Mouse (Mus musculus): ENCODE measurements around the gene Kcnip1.

The Kcnip1 gene

GRCm38 (mm10) chr11:33986525-33986924 is 6.4 kb downstream of the Kcnip1 start:
- DNase-seq (ENCODE audit: low read depth), result peak; percentile 74

- DNase-seq (ENCODE audit: low read depth), result no peak
These were observed 12.8 kb downstream of the Kcnip1 start for GRCm38 (mm10) chr11:33980146-33980545.

DNA sequence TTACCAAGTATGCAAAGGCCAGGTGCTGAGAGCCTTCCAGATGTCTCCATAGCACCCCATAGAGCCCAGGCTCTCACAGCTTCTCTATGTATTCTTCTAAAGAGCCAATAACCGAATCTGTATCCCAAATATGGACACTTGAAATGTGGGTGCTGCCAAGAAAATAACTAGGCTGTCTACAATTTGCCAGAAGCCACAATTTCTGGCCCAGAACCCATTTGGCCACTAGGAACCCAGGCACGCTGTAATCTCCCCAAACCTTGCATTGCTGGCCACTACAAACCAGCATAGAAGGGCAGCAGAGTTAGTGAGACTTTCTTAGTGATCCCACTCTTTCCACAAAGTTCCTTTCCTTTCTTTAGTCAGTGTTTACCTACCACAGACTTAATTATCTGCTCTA is 17.8 kb downstream of the Kcnip1 start:
- no peak for DNase-seq (ENCODE audit: low read depth)

DNA sequence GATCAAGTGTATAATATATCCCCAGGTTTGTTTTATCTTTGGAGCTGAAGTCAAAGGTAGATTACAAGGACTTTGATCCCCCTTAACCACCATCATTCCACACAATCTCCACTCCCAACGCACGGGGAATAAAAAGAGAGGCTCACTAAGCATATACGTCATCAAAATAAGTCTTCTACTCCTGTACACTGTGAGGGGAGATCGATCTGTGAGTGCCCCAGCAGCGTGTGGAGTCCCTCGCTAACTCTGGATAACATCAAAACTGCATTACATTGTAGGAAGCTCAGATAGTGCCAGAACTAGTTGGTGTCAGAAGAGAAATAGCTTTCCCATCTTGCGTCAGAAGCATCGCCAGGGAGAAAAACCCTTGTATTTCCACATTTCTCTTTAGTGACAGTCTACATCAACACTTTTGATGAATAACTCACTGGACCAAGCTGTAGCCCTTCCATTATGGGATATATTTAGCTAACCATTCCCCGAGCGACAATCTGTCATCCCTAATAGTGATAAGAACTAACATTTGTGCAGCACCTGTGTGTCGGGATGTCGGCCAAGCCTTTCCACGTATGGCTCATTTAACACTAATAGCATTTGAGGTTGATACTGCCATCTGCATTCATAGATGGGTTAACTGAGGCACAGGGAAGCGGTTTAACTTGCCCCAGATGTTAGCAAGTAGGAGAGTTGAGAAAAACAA is 18.5 kb downstream of the Kcnip1 start:
- no peak for DNase-seq (ENCODE audit: low read depth)

DNA sequence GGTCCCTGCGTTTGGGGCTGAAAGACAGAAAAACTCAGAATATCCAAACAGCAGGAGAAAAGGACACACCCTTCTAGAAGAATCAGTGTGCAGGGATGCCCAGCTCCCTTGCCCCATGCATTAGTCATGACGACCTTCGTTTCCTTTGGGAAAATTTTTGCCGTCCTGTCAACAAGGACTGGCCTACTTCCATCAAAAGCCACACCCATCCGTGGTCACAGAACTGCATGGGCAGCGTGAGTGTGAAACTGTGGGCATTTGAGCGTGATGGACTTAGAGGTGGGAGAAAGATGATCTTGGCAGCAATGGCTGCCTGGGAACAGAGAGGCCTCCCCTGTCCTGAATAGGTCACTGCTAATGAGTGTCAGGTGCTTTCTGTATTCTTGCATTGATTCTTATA is 20.8 kb downstream of the Kcnip1 start:
- no peak for DNase-seq (ENCODE audit: low read depth)

DNA sequence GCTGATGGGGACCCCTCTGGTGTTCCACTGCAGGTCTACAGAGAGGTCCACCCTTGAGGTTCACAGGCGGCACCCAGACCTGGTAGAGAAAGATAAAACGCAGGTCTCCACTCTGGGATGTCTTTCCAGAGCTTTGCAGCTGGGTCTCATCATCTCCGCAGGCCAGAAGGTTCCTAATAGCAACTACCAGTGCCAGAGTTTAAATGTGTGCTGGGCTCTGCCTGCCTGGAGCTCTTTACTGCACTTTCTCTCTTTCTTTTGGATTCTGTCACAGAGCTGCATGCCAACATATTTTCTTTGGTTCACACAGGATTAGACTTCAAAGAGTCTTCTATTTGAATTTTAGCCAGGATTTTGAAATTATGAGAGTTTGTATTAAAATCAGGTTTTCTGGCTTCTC is 23.8 kb downstream of the Kcnip1 start:
- DNase-seq (ENCODE audit: low read depth), result no peak

DNA sequence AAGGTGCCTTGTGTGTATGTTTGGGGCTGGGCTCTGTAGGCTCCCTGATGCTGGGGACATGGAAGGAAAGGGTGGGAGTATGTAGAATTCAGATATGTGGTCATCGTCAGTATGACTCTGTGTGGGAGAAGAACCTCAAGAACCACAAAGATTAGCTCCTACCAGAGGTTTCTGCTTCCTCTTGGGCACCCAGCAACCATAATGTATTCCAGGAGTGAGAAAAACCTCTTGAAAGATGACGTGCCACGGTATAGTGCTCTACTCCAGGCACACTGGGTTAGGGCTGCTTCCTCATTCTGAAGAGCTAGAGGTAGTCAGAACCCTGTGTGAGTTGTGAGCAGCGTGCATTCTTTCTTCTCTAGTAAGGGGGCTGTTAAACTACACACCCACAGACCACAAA is 25.2 kb downstream of the Kcnip1 start:
- DNase-seq (ENCODE audit: low read depth), result peak; percentile 91

GRCm38 (mm10) chr11:33965380-33965779 is 27.6 kb downstream of the Kcnip1 start:
- peak; percentile 67 for DNase-seq (ENCODE audit: low read depth)

DNA sequence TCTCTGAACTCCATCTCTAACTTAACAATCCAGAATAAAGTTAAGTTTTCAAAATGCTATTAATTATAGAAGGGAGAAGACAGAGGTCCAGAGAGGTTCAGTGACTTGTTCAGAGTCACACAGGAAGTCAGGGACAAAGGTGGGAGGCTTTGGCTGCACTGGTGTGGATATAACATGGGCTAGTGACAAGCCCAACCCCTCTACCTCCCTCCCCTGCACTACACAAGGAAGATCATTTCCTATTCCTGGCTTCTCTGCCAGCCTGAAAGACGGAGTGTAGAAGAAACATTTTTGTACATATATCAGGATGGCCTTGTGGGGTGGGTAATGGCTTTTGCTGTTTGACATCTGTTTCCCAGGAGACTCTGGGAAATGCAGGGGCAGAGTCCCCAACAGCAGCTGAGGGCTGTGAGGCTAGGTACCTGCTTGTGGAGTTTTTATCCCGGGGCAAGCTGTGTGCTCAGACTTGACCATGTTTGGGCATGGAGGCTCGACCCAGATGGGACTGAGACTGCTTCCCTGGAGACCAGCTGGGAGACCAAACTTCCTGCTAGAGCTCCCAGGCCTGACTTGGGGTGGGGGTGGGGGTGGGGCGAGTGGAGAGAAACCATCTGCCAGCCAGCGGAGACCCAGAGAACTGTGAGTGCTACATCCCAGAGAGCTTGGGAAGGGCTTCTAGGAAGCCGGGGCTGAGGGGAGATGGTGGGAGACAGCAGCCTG is 30.1 kb downstream of the Kcnip1 start, which contains the start of gene Kcnmb1:
TSS of gene Kcnmb1 (plus strand) at position 326 of the 720 bp plus-strand sequence.
- no peak for DNase-seq (ENCODE audit: low read depth)

GRCm38 (mm10) chr11:33962178-33962577 is 30.8 kb downstream of the Kcnip1 start:
- no peak for DNase-seq (ENCODE audit: low read depth)

DNA sequence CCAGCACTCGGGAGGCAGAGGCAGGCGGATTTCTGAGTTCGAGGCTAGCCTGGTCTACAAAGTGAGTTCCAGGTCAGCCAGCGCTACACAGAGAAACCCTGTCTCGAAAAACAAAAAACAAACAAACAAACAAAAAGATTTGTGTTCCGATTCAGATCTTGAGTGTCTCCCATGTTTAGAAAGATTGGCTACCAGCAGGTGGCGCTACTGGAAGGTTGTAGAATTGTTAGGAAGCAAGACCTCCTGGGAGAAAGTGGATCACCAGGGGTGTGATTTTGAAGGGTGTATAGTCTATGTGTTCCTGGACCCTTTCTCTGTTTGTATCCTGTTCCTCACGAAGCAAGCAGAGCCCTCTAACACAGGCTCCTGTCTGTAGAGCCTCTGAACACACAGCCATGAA is 34.2 kb downstream of the Kcnip1 start:
- peak; percentile 72 for DNase-seq (ENCODE audit: low read depth)

- DNase-seq (ENCODE audit: low read depth), result no peak
These were observed 35.4 kb downstream of the Kcnip1 start for GRCm38 (mm10) chr11:33957595-33957994.

DNA sequence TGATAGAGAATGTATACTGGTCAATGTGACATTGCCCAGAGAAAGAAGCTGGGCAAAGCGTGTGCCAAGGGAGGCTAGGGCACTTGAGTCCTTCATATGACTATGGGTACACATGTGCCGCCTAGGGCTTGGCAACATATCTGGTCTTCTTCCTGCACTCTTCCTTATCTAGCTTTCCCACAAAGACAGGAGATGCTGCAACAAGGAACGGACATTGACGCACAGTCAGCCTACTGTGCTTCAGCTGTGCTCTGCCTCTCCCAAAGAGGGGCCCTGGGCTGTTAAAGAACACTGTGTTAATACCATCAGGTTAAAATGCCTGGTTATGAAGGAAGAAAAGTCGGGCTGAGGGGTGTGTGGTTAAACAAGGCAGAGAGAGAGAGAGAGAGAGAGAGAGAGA is 36.3 kb downstream of the Kcnip1 start:
- no peak for DNase-seq (ENCODE audit: low read depth)

- no peak for DNase-seq (ENCODE audit: low read depth)
These were observed 37.0 kb downstream of the Kcnip1 start for GRCm38 (mm10) chr11:33955982-33956381.

GRCm38 (mm10) chr11:33951684-33952625 is 41.0 kb downstream of the Kcnip1 start:
- no peak for DNase-seq (ENCODE audit: low read depth)

DNA sequence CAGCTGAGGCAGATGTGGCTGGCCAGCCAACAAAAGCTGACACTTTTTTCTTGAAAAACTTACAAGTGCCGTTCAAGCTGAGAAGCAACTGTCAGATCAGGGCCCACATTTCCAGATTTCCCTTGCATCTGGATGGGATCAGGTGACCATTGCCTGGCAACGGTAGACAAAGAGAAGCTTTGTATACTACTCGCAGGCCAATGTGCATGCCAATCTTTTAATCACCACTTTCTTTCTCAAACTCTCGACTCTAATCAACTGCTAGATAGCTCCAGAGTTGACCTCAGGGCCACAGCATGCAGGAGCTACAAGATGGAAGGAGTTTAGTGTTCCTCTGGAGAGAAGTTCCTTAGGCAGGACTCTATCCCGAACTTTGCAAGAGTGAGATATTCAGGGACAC is 41.8 kb downstream of the Kcnip1 start:
- DNase-seq (ENCODE audit: low read depth), result no peak

DNA sequence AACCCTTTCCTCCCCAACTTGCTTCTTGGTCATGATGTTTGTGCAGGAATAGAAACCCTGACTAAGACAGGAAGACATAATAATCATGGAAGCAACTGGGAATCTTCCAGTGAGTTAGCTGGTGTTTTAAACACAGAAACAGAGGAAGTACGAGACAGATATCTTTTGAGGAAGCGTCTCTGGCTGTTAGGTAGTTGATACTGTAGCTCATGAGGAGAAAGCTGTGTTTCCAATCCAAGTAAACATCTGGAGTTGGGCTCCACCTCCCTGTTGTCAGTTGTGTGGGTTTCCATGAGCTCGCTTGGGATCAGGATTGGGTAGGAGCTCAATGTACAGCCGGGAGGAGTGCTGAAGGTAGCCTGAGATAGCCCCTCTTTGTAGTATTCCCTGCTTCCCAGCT is 46.5 kb downstream of the Kcnip1 start:
- no peak for DNase-seq (ENCODE audit: low read depth)

- no peak for DNase-seq (ENCODE audit: low read depth)
These were observed 48.1 kb downstream of the Kcnip1 start for GRCm38 (mm10) chr11:33944786-33945328.

- DNase-seq (ENCODE audit: low read depth), result peak; percentile 72
These were observed 48.7 kb downstream of the Kcnip1 start for GRCm38 (mm10) chr11:33944067-33944785.

- DNase-seq (ENCODE audit: low read depth), result no peak
These were observed 49.4 kb downstream of the Kcnip1 start for GRCm38 (mm10) chr11:33943565-33943964.

GRCm38 (mm10) chr11:33939456-33940113 is 53.4 kb downstream of the Kcnip1 start:
- peak; percentile 89 for DNase-seq (ENCODE audit: low read depth)
